ENCODE assay signal across 8 mouse cellular contexts in the genomic region with DNA sequence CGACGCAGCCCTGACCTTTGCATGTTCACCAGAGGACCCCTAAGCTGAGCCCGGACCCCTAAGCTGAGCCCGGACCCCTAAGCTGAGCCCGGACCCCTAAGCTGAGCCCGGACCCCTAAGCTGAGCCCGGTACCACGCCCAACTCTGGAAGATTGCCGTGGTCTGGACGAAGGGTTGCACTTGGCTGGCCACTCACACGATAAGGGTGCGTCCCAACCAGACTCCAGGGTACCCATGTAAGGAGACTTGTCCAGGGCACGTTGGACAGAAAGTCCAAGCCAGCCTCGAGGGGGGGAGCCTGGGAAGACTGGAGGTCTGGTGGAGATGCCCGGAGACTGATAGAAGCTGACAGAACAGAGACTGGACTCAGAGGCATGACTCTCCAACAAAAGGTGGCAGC. TPM values are rescaled to one million over a fixed set of nuclear protein-coding genes. Genes with fewer than 3 reads are reported as not detected.
DNase-seq lines count a peak whose midpoint lies in the region; ATAC-seq lines count a peak whose summit lies in the region.

No protein-coding gene starts in this region.

- WGBS in liver, embryonic 12.5 days (ENCODE audit: insufficient replicate concordance), result 26% methylated on average over 15 of the region's 15 CpGs
- WGBS in liver, embryonic 11.5 days, result 31% methylated on average over 15 of the region's 15 CpGs
- WGBS in forebrain, embryonic 13.5 days, result 16% methylated on average over 15 of the region's 15 CpGs
- WGBS in limb, embryonic 11.5 days, result 20% methylated on average over 15 of the region's 15 CpGs
- 19% methylated on average over 15 of the region's 15 CpGs for WGBS in neural tube, embryonic 14.5 days

- H3K4me1 ChIP-seq in liver, embryonic 12.5 days, result peaks cover 36% of the 10 kb centered on the region
- peaks cover 10% of the 10 kb centered on the region for H3K4me1 ChIP-seq in liver, embryonic 11.5 days (replicated peaks; ENCODE audit: control insufficient read depth, insufficient read depth, low read length)
- H3K4me1 ChIP-seq in forebrain, embryonic 13.5 days, result peaks cover 45% of the 10 kb centered on the region
- peaks cover 7% of the 10 kb centered on the region; the same call in 1 of the 2 replicates for H3K4me1 ChIP-seq in limb, embryonic 11.5 days (ENCODE audit: control insufficient read depth, insufficient read depth, low read length)
- H3K4me1 ChIP-seq in neural tube, embryonic 14.5 days (ENCODE audit: control insufficient read depth, insufficient read depth, low read length), result peaks cover 19% of the 10 kb centered on the region; the same call in 1 of the 2 replicates

- H3K36me3 ChIP-seq in liver, embryonic 12.5 days, result no peaks in the 10 kb centered on the region
- H3K36me3 ChIP-seq in liver, embryonic 11.5 days (ENCODE audit: control insufficient read depth, insufficient read depth, low read length), result no peaks in the 10 kb centered on the region
- no peaks in the 10 kb centered on the region for H3K36me3 ChIP-seq in forebrain, embryonic 13.5 days (ENCODE audit: poor library complexity, severe bottlenecking)
- H3K36me3 ChIP-seq in limb, embryonic 11.5 days (ENCODE audit: control insufficient read depth, insufficient read depth, low read length), result no peaks in the 10 kb centered on the region
- no peaks in the 10 kb centered on the region for H3K36me3 ChIP-seq in neural tube, embryonic 14.5 days (ENCODE audit: control insufficient read depth, insufficient read depth, low read length)

- ATAC-seq in liver, embryonic 12.5 days, result no peak
- no peak for ATAC-seq in liver, embryonic 11.5 days (replicated peaks; ENCODE audit: low FRiP score)
- no peak for ATAC-seq in forebrain, embryonic 13.5 days
- ATAC-seq in limb, embryonic 11.5 days (ENCODE audit: insufficient number of reproducible peaks, low FRiP score, low TSS enrichment, low read depth), result no peak
- ATAC-seq in neural tube, embryonic 14.5 days (ENCODE audit: low read depth), result no peak

- H3K27ac ChIP-seq in liver, embryonic 12.5 days, result no peak overlapping the region
- no peak overlapping the region for H3K27ac ChIP-seq in liver, embryonic 11.5 days (ENCODE audit: low read depth, low read length)
- H3K27ac ChIP-seq in forebrain, embryonic 13.5 days, result no peak overlapping the region
- H3K27ac ChIP-seq in limb, embryonic 11.5 days (replicated peaks; ENCODE audit: low read depth, low read length), result no peak overlapping the region
- no peak overlapping the region for H3K27ac ChIP-seq in neural tube, embryonic 14.5 days (ENCODE audit: low read depth, low read length)

- peaks cover 87% of the 10 kb centered on the region for H3K27me3 ChIP-seq in liver, embryonic 12.5 days (replicated peaks)
- peaks cover 59% of the 10 kb centered on the region for H3K27me3 ChIP-seq in liver, embryonic 11.5 days (replicated peaks; ENCODE audit: control insufficient read depth, insufficient read depth, low read length)
- peaks cover 39% of the 10 kb centered on the region for H3K27me3 ChIP-seq in forebrain, embryonic 13.5 days
- peaks cover 32% of the 10 kb centered on the region for H3K27me3 ChIP-seq in limb, embryonic 11.5 days (ENCODE audit: control insufficient read depth, insufficient read depth, low read length)
- H3K27me3 ChIP-seq in neural tube, embryonic 14.5 days (ENCODE audit: control insufficient read depth, insufficient read depth, low read length), result peaks cover 12% of the 10 kb centered on the region

- H3K9me3 ChIP-seq in liver, embryonic 12.5 days (replicated peaks), result no peaks in the 10 kb centered on the region
- H3K9me3 ChIP-seq in liver, embryonic 11.5 days (ENCODE audit: control insufficient read depth, low read length), result no peaks in the 10 kb centered on the region
- no peaks in the 10 kb centered on the region for H3K9me3 ChIP-seq in forebrain, embryonic 13.5 days (replicated peaks)
- no peaks in the 10 kb centered on the region for H3K9me3 ChIP-seq in limb, embryonic 11.5 days (ENCODE audit: control insufficient read depth, low read length)
- no peaks in the 10 kb centered on the region for H3K9me3 ChIP-seq in neural tube, embryonic 14.5 days (ENCODE audit: control insufficient read depth, low read length)

- DNase-seq in liver, embryonic 11.5 days (ENCODE audit: low spot score), result no peak
- DNase-seq in limb, embryonic 11.5 days (ENCODE audit: low spot score), result no peak
- DNase-seq in adrenal gland, postnatal 36 days, result no peak
- no peak for DNase-seq in adipocyte (ENCODE audit: low spot score)
- no peak for DNase-seq in frontal cortex, adult 2 months (ENCODE audit: extremely low spot score in 1 of 2, low spot score in 1 of 2)

- no peak overlapping the region for H3K9ac ChIP-seq in liver, embryonic 12.5 days
- H3K9ac ChIP-seq in liver, embryonic 11.5 days (ENCODE audit: low read depth, low read length), result no peak overlapping the region
- H3K9ac ChIP-seq in forebrain, embryonic 13.5 days, result peak overlapping the region; percentile 67; the same call in 1 of the 2 replicates
- no peak overlapping the region for H3K9ac ChIP-seq in limb, embryonic 11.5 days (ENCODE audit: low read length)
- peak overlapping the region; percentile 57; the same call in 1 of the 2 replicates for H3K9ac ChIP-seq in neural tube, embryonic 14.5 days (replicated peaks; ENCODE audit: low read depth, low read length)

- peak overlapping the region; percentile 61; the same call in 1 of the 2 replicates for H3K4me3 ChIP-seq in liver, embryonic 12.5 days
- no peak overlapping the region for H3K4me3 ChIP-seq in liver, embryonic 11.5 days (ENCODE audit: low read depth, low read length)
- H3K4me3 ChIP-seq in forebrain, embryonic 13.5 days, result peak overlapping the region; percentile 52
- peak overlapping the region; percentile 49 for H3K4me3 ChIP-seq in limb, embryonic 11.5 days (ENCODE audit: low read depth, low read length)
- H3K4me3 ChIP-seq in neural tube, embryonic 14.5 days (ENCODE audit: low read depth, low read length), result peak overlapping the region; percentile 47; the same call in 1 of the 2 replicates

- H3K4me2 ChIP-seq in liver, embryonic 12.5 days, result peak overlapping the region; percentile 86
- no peak overlapping the region; the same call in 1 of the 2 replicates for H3K4me2 ChIP-seq in liver, embryonic 11.5 days
- H3K4me2 ChIP-seq in forebrain, embryonic 13.5 days, result peak overlapping the region; percentile 92
- H3K4me2 ChIP-seq in limb, embryonic 11.5 days (ENCODE audit: low read depth, severe bottlenecking), result no peak overlapping the region; the same call in 1 of the 2 replicates
- H3K4me2 ChIP-seq in neural tube, embryonic 14.5 days (ENCODE audit: low read depth, low read length), result peak overlapping the region; percentile 100

RNA-seq across cellular contexts. Expression of a gene that starts 5.2 kb away (rescaled TPM):
- 0.11 and 0.30 TPM in 2 replicates for polyA plus RNA-seq in liver, embryonic 12.5 days (2016; fragmentation: Nextera tagmentation; extraction: Ambion mirVana)
- polyA plus RNA-seq in liver, embryonic 11.5 days (2014; fragmentation: Nextera tagmentation; extraction: Ambion mirVana), result 0.25 and 0.55 TPM in 2 replicates
- 4.3 and 5.2 TPM in 2 replicates for polyA plus RNA-seq in forebrain, embryonic 13.5 days (2015; fragmentation: Nextera tagmentation; extraction: Ambion mirVana)
- polyA plus RNA-seq in limb, embryonic 11.5 days (2014; fragmentation: Nextera tagmentation; extraction: Ambion mirVana), result 0.23 and 0.44 TPM in 2 replicates
- 2.1 and 2.2 TPM in 2 replicates for polyA plus RNA-seq in neural tube, embryonic 14.5 days (2014; fragmentation: Nextera tagmentation; extraction: Ambion mirVana)
- 1 to 10 TPM; 2.8 to 7.5 TPM for total RNA-seq in adrenal gland, postnatal 36 days (2021)
- polyA plus RNA-seq in frontal cortex, adult 2 months (2012; rRNA removed), result 2.8 and 2.9 TPM in 2 replicates

RNA-seq across cellular contexts. Expression of a gene that starts 21.5 kb away (rescaled TPM):
- 9.7 and 10.3 TPM in 2 replicates for polyA plus RNA-seq in liver, embryonic 12.5 days (2016; fragmentation: Nextera tagmentation; extraction: Ambion mirVana)
- 17.0 and 17.7 TPM in 2 replicates for polyA plus RNA-seq in liver, embryonic 11.5 days (2014; fragmentation: Nextera tagmentation; extraction: Ambion mirVana)
- 8.8 and 9.7 TPM in 2 replicates for polyA plus RNA-seq in forebrain, embryonic 13.5 days (2015; fragmentation: Nextera tagmentation; extraction: Ambion mirVana)
- 16.6 and 16.7 TPM in 2 replicates for polyA plus RNA-seq in limb, embryonic 11.5 days (2014; fragmentation: Nextera tagmentation; extraction: Ambion mirVana)
- 11.5 and 13.4 TPM in 2 replicates for polyA plus RNA-seq in neural tube, embryonic 14.5 days (2014; fragmentation: Nextera tagmentation; extraction: Ambion mirVana)
- total RNA-seq in adrenal gland, postnatal 36 days (2021), result 10 to 100 TPM; 13.0 to 18.7 TPM
- 5.6 and 6.8 TPM in 2 replicates for polyA plus RNA-seq in frontal cortex, adult 2 months (2012; rRNA removed)

Comparison
In these comparisons a context has a peak if more than half of its experiments do, and no peak if none do; other contexts are left out.
1. H3K4me2 ChIP-seq: peak in liver, embryonic 12.5 days (single experiment), forebrain, embryonic 13.5 days (single experiment) and neural tube, embryonic 14.5 days (single experiment); none in liver, embryonic 11.5 days (single experiment) and limb, embryonic 11.5 days (single experiment).
2. H3K9ac ChIP-seq: peak in forebrain, embryonic 13.5 days (single experiment) and neural tube, embryonic 14.5 days (single experiment); none in liver, embryonic 12.5 days (single experiment), liver, embryonic 11.5 days (single experiment) and limb, embryonic 11.5 days (single experiment).